ENCODE assay signal across 8 mouse cellular contexts in the genomic region with DNA sequence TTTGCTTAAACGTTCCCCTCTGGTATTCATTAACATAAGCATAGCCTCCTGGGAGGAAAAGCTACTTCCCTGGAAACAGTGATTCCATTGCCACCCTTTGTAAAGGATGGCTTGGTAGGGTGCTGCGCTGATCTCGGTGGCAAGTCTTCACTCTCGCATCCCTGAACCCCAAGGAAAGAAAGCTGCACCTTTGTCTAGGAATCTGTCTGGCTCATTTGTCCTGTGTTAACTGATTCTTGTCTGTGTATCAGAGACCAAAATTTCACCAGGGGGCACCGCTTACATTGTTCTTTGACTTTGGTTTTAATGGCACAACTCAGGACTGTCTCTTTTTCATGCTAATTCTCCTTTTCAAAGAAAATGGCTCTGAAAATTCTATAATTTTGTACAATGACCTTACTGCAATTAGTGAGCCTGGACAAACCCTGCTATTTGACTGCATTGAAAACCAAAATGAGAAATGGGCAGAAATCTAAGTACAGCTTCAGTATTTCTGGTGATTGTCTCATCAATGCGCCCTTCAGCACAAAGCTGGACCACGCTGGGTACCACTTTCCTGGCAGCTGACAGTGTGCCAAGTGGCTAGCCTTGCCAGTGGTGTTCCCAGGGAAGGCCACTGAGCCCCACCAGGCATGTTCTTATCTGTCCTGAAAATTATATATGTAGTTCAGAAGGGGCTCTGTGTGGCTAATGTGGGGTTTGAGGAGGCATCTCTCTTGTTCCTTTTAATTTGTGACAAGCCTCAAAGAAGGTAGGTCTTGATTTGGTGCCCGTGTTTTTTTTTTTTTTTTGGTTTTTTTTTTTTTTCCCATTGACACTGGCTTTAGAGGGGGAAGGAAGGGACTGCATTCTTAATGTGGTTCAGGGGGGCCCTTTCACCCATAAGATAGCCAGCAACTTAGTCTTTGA. TPM values are rescaled to one million over a fixed set of nuclear protein-coding genes. Genes with fewer than 3 reads are reported as not detected.
DNase-seq lines count a peak whose midpoint lies in the region; ATAC-seq and TF ChIP-seq lines count a peak whose summit lies in the region.
"Had no signal": no experiment of that assay in that cellular context is flagged by ENCODE, and none has a peak within 500 bp of the region (broad histone marks: within the 10 kb centered on the region; RNA-seq: fewer than 3 reads in every experiment).

No protein-coding gene starts in this region.

- no peak overlapping the region for H3K4me2 ChIP-seq in intestine, postnatal 0 days (replicated peaks; ENCODE audit: low read depth)
- H3K4me2 ChIP-seq in intestine, embryonic 16.5 days (ENCODE audit: low read depth, low read length), result no peak overlapping the region
- peak overlapping the region; percentile 31; the same call in 1 of the 2 replicates for H3K4me2 ChIP-seq in hindbrain, embryonic 15.5 days

- H3K27me3 ChIP-seq in intestine, postnatal 0 days (replicated peaks; ENCODE audit: control insufficient read depth, insufficient read depth, low read length), result no peaks in the 10 kb centered on the region
- no peaks in the 10 kb centered on the region for H3K27me3 ChIP-seq in intestine, embryonic 16.5 days (replicated peaks; ENCODE audit: control insufficient read depth, insufficient read depth, low read length)
- H3K27me3 ChIP-seq in hindbrain, embryonic 15.5 days, result no peaks in the 10 kb centered on the region

- peak; percentile 79 for DNase-seq in ES-E14 (ENCODE audit: low read depth, low spot score)
- DNase-seq in WW6 (ENCODE audit: low read depth, low spot score), result peak; percentile 61
- no peak for DNase-seq in gastrocnemius, postnatal 10 days
- DNase-seq in urinary bladder, postnatal 10 days (ENCODE audit: low spot score), result no peak
- DNase-seq: spleen, adult 18-20 months had no signal

- no peak for ATAC-seq in intestine, postnatal 0 days
- ATAC-seq in intestine, embryonic 16.5 days, result no peak
- ATAC-seq in hindbrain, embryonic 15.5 days (ENCODE audit: low FRiP score, low read depth), result peak; percentile 76; the same call in 1 of the 2 replicates

- no peaks in the 10 kb centered on the region for H3K36me3 ChIP-seq in intestine, postnatal 0 days (ENCODE audit: control insufficient read depth, insufficient read depth)
- H3K36me3 ChIP-seq in intestine, embryonic 16.5 days (ENCODE audit: control insufficient read depth, insufficient read depth, low read length), result no peaks in the 10 kb centered on the region
- no peaks in the 10 kb centered on the region for H3K36me3 ChIP-seq in ES-E14 (ENCODE audit: control insufficient read depth, insufficient read depth, low read length, poor library complexity, severe bottlenecking)
- H3K36me3 ChIP-seq in hindbrain, embryonic 15.5 days, result no peaks in the 10 kb centered on the region

- no peaks in the 10 kb centered on the region for H3K9me3 ChIP-seq in intestine, postnatal 0 days (ENCODE audit: control insufficient read depth)
- H3K9me3 ChIP-seq in intestine, embryonic 16.5 days (ENCODE audit: control insufficient read depth, low read length), result no peaks in the 10 kb centered on the region
- H3K9me3 ChIP-seq in ES-E14 (ENCODE audit: control insufficient read depth, insufficient read depth, low read depth, low read length), result no peaks in the 10 kb centered on the region
- no peaks in the 10 kb centered on the region for H3K9me3 ChIP-seq in hindbrain, embryonic 15.5 days

- no peak overlapping the region for H3K9ac ChIP-seq in intestine, postnatal 0 days (ENCODE audit: low read depth, low read length)
- H3K9ac ChIP-seq in intestine, embryonic 16.5 days (ENCODE audit: low read depth, low read length), result no peak overlapping the region
- H3K9ac ChIP-seq in ES-E14 (ENCODE audit: insufficient read depth, low read depth, low read length, poor library complexity, severe bottlenecking), result peak overlapping the region; percentile 59
- no peak overlapping the region for H3K9ac ChIP-seq in hindbrain, embryonic 15.5 days

- H3K4me3 ChIP-seq in intestine, postnatal 0 days (ENCODE audit: low read depth, low read length), result no peak overlapping the region
- H3K4me3 ChIP-seq in intestine, embryonic 16.5 days (ENCODE audit: low read length), result no peak overlapping the region
- H3K4me3 ChIP-seq in ES-E14 (ENCODE audit: insufficient read depth in 1 of 2, low read depth in 1 of 2, low read length in 2 of 2, poor library complexity in 1 of 2, severe bottlenecking in 1 of 2), result no peak overlapping the region
- no peak overlapping the region for H3K4me3 ChIP-seq in hindbrain, embryonic 15.5 days

- peaks cover 5% of the 10 kb centered on the region; the same call in 1 of the 2 replicates for H3K4me1 ChIP-seq in intestine, postnatal 0 days (replicated peaks; ENCODE audit: control insufficient read depth, insufficient read depth, low read length)
- peaks cover 4% of the 10 kb centered on the region for H3K4me1 ChIP-seq in intestine, embryonic 16.5 days (ENCODE audit: control insufficient read depth, insufficient read depth, low read length)
- peaks cover 26 to 36% of the 10 kb centered on the region in 2 experiments for H3K4me1 ChIP-seq in ES-E14 (ENCODE audit: control insufficient read depth in 2 of 2, insufficient read depth in 2 of 2, low read length in 2 of 2, poor library complexity in 1 of 2)
- peaks cover 15% of the 10 kb centered on the region for H3K4me1 ChIP-seq in hindbrain, embryonic 15.5 days (replicated peaks)

- TF ChIP-seq CTCF in intestine, postnatal 0 days (IDR thresholded peaks at IDR 0.05; ENCODE audit: low read depth), result 0 out of 2 replicates have a peak, but pooled peaks have one; percentile 4

- WGBS in intestine, postnatal 0 days, result 63% methylated on average over 8 of the region's 8 CpGs
- 54% methylated on average over 8 of the region's 8 CpGs for WGBS in intestine, embryonic 16.5 days
- 11% methylated on average over 8 of the region's 8 CpGs for WGBS in hindbrain, embryonic 15.5 days

- in situ Hi-C loops in ES-E14 (cut with MboI; ENCODE audit: low sequenced_read_pairs in 2 of 2, unreplicated experiment in 2 of 2), result no loop called here

- H3K27ac ChIP-seq in intestine, postnatal 0 days (ENCODE audit: low read depth, low read length), result no peak overlapping the region
- H3K27ac ChIP-seq in intestine, embryonic 16.5 days (ENCODE audit: low read length), result no peak overlapping the region
- peak overlapping the region; percentile 99 for H3K27ac ChIP-seq in ES-E14 (ENCODE audit: insufficient read depth, low read depth, low read length, poor library complexity, severe bottlenecking)
- H3K27ac ChIP-seq in hindbrain, embryonic 15.5 days (replicated peaks), result peak overlapping the region; percentile 67

TF ChIP-seq in ES-E14, 5 proteins besides CTCF, POLR2A, EP300 and RAD21:
- peak; percentile 77 for TF ChIP-seq ZNF384 (IDR thresholded peaks at IDR 0.05; ENCODE audit: low read depth, low read length)
- no peak for TF ChIP-seq MAFK (IDR thresholded peaks at IDR 0.05; ENCODE audit: insufficient read depth, low read depth, low read length)
- TF ChIP-seq CHD2 (IDR thresholded peaks at IDR 0.05; ENCODE audit: low read depth, low read length), result peak; percentile 28; the same call in 1 of the 2 replicates

RNA-seq across cellular contexts. Expression of gene Dcbld1, which starts 40.8 kb away (rescaled TPM):
- 36.7 and 37.3 TPM in 2 replicates for polyA plus RNA-seq in intestine, postnatal 0 days (2015; fragmentation: Nextera tagmentation; extraction: Ambion mirVana)
- polyA plus RNA-seq in intestine, embryonic 16.5 days (2015; fragmentation: Nextera tagmentation; extraction: Ambion mirVana), result 45.0 and 45.9 TPM in 2 replicates
- total RNA-seq in ES-E14 (2012; rRNA removed), result 32.5 and 33.2 TPM in 2 replicates
- polyA plus RNA-seq in hindbrain, embryonic 15.5 days (2015; fragmentation: Nextera tagmentation; extraction: Ambion mirVana), result 20.0 and 22.2 TPM in 2 replicates
- 1 to 10 TPM; 3.7 TPM for total RNA-seq in gastrocnemius, postnatal 10 days (2021)

Comparison
In these comparisons a context has a peak if more than half of its experiments do, and no peak if none do; other contexts are left out.
1. H3K27ac ChIP-seq: peak in ES-E14 (single experiment) and hindbrain, embryonic 15.5 days (single experiment); none in intestine, postnatal 0 days (single experiment) and intestine, embryonic 16.5 days (single experiment).
2. DNase-seq: peak in ES-E14 (single experiment) and WW6 (single experiment); none in gastrocnemius, postnatal 10 days (single experiment) and urinary bladder, postnatal 10 days (single experiment).